Mouse (Mus musculus): Measurements from ENCODE around the gene Tmem252. TPM values are rescaled to one million over a fixed set of nuclear protein-coding genes. Genes with fewer than 3 reads are reported as not detected.
"Not testable (repeated sequence)": the region's sequence is repeated elsewhere in the genome, so short reads cannot be mapped to it uniquely, and the experiment has no call there.

Tmem252 gene
- polyA plus RNA-seq, 1 experiment from 2014 or later = 1.5 TPM

GRCm38 (mm10) chr19:24683016-24683720 is 9.4 kb downstream of the Tmem252 start:
- no peak overlapping the region for H3K27ac ChIP-seq
- H3K4me2 ChIP-seq = no peak overlapping the region
- H3K9me3 ChIP-seq = no peaks in the 10 kb centered on the region
- WGBS = 58% methylated on average over 12 of the region's 12 CpGs
- no peak overlapping the region for H3K9ac ChIP-seq (replicated peaks)
- no peak for ATAC-seq (ENCODE audit: insufficient number of reproducible peaks, insufficient read depth, low FRiP score, low TSS enrichment, low read depth)
- H3K4me1 ChIP-seq (replicated peaks) = peaks cover 7% of the 10 kb centered on the region; the same call in 1 of the 2 replicates
- H3K4me3 ChIP-seq (replicated peaks) = no peak overlapping the region
- H3K36me3 ChIP-seq = no peaks in the 10 kb centered on the region
- no peaks in the 10 kb centered on the region for H3K27me3 ChIP-seq

- 86% methylated on average over 10 of the region's 10 CpGs for WGBS
- no peak for ATAC-seq (ENCODE audit: insufficient number of reproducible peaks, insufficient read depth, low FRiP score, low TSS enrichment, low read depth)
- H3K4me3 ChIP-seq (replicated peaks) = no peak overlapping the region
- no peak overlapping the region for H3K9ac ChIP-seq (replicated peaks)
- H3K27ac ChIP-seq = no peak overlapping the region
- no peaks in the 10 kb centered on the region for H3K9me3 ChIP-seq
- H3K4me2 ChIP-seq = no peak overlapping the region
- no peaks in the 10 kb centered on the region for H3K27me3 ChIP-seq
- no peaks in the 10 kb centered on the region for H3K36me3 ChIP-seq
- H3K4me1 ChIP-seq (replicated peaks) = peaks cover 9% of the 10 kb centered on the region; the same call in 1 of the 2 replicates
Observed at GRCm38 (mm10) chr19:24686411-24686810, 12.6 kb downstream of the Tmem252 start.

- ATAC-seq (ENCODE audit: insufficient number of reproducible peaks, insufficient read depth, low FRiP score, low TSS enrichment, low read depth) = no peak
- H3K4me2 ChIP-seq = no peak overlapping the region
- peaks cover 8% of the 10 kb centered on the region; the same call in 1 of the 2 replicates for H3K4me1 ChIP-seq (replicated peaks)
- no peak overlapping the region for H3K27ac ChIP-seq
- H3K9ac ChIP-seq (replicated peaks) = no peak overlapping the region
- no peaks in the 10 kb centered on the region for H3K9me3 ChIP-seq
- no peaks in the 10 kb centered on the region for H3K36me3 ChIP-seq
- H3K27me3 ChIP-seq = no peaks in the 10 kb centered on the region
- H3K4me3 ChIP-seq (replicated peaks) = no peak overlapping the region
- 83% methylated on average over 6 of the region's 6 CpGs for WGBS
Observed at GRCm38 (mm10) chr19:24688327-24688726, 14.5 kb downstream of the Tmem252 start.

GRCm38 (mm10) chr19:24689531-24689930 is 15.7 kb downstream of the Tmem252 start:
- Histone ChIP-seq H3K27ac (no peak overlapping the region), H3K4me3 (replicated peaks) (no peak overlapping the region), H3K27me3 (no peaks in the 10 kb centered on the region), H3K4me2 (no peak overlapping the region), H3K9me3 (no peaks in the 10 kb centered on the region), H3K4me1 (replicated peaks) (peaks cover 3% of the 10 kb centered on the region; the same call in 1 of the 2 replicates), H3K9ac (replicated peaks) (no peak overlapping the region), H3K36me3 (no peaks in the 10 kb centered on the region)
- ATAC-seq (ENCODE audit: insufficient number of reproducible peaks, insufficient read depth, low FRiP score, low TSS enrichment, low read depth) = no peak
- 95% methylated on average over 4 of the region's 4 CpGs for WGBS

- Histone ChIP-seq H3K4me2 (no peak overlapping the region), H3K27ac (no peak overlapping the region), H3K4me1 (replicated peaks) (peaks cover 3% of the 10 kb centered on the region; the same call in 1 of the 2 replicates), H3K9me3 (no peaks in the 10 kb centered on the region), H3K9ac (replicated peaks) (no peak overlapping the region), H3K36me3 (no peaks in the 10 kb centered on the region), H3K4me3 (replicated peaks) (no peak overlapping the region), H3K27me3 (no peaks in the 10 kb centered on the region)
- WGBS = 83% methylated on average over 2 of the region's 2 CpGs
- no peak for ATAC-seq (ENCODE audit: insufficient number of reproducible peaks, insufficient read depth, low FRiP score, low TSS enrichment, low read depth)
Observed at GRCm38 (mm10) chr19:24692691-24693090, 18.9 kb downstream of the Tmem252 start.

- Histone ChIP-seq H3K4me2 (no peak overlapping the region), H3K4me3 (replicated peaks) (no peak overlapping the region), H3K9ac (replicated peaks) (no peak overlapping the region), H3K9me3 (no peaks in the 10 kb centered on the region), H3K4me1 (replicated peaks) (no peaks in the 10 kb centered on the region; the same call in 1 of the 2 replicates), H3K27ac (no peak overlapping the region), H3K36me3 (no peaks in the 10 kb centered on the region), H3K27me3 (no peaks in the 10 kb centered on the region)
- ATAC-seq (ENCODE audit: insufficient number of reproducible peaks, insufficient read depth, low FRiP score, low TSS enrichment, low read depth) = no peak
- 94% methylated on average over 1 of the region's 1 CpGs for WGBS
Observed at GRCm38 (mm10) chr19:24697946-24698345, 24.1 kb downstream of the Tmem252 start.

GRCm38 (mm10) chr19:24698651-24699050 is 24.8 kb downstream of the Tmem252 start:
- H3K4me2 ChIP-seq = no peak overlapping the region
- no peaks in the 10 kb centered on the region for H3K9me3 ChIP-seq
- H3K36me3 ChIP-seq = no peaks in the 10 kb centered on the region
- no peak overlapping the region for H3K9ac ChIP-seq (replicated peaks)
- no peaks in the 10 kb centered on the region for H3K27me3 ChIP-seq
- no peak for ATAC-seq (ENCODE audit: insufficient number of reproducible peaks, insufficient read depth, low FRiP score, low TSS enrichment, low read depth)
- 75% methylated on average over 5 of the region's 5 CpGs for WGBS
- H3K27ac ChIP-seq = no peak overlapping the region
- H3K4me1 ChIP-seq (replicated peaks) = no peaks in the 10 kb centered on the region; the same call in 1 of the 2 replicates
- H3K4me3 ChIP-seq (replicated peaks) = no peak overlapping the region

GRCm38 (mm10) chr19:24699196-24699595 is 25.4 kb downstream of the Tmem252 start:
- no peak overlapping the region for H3K9ac ChIP-seq (replicated peaks)
- no peaks in the 10 kb centered on the region for H3K36me3 ChIP-seq
- 89% methylated on average over 3 of the region's 3 CpGs for WGBS
- no peaks in the 10 kb centered on the region for H3K9me3 ChIP-seq
- ATAC-seq (ENCODE audit: insufficient number of reproducible peaks, insufficient read depth, low FRiP score, low TSS enrichment, low read depth) = no peak
- no peak overlapping the region for H3K27ac ChIP-seq
- no peak overlapping the region for H3K4me2 ChIP-seq
- no peak overlapping the region for H3K4me3 ChIP-seq (replicated peaks)
- no peaks in the 10 kb centered on the region for H3K27me3 ChIP-seq
- no peaks in the 10 kb centered on the region; the same call in 1 of the 2 replicates for H3K4me1 ChIP-seq (replicated peaks)

- Histone ChIP-seq H3K9ac (replicated peaks) (no peak overlapping the region), H3K4me1 (replicated peaks) (peaks cover 3% of the 10 kb centered on the region; the same call in 1 of the 2 replicates), H3K27me3 (peaks cover 4% of the 10 kb centered on the region), H3K4me3 (replicated peaks) (no peak overlapping the region), H3K36me3 (no peaks in the 10 kb centered on the region), H3K27ac (no peak overlapping the region), H3K4me2 (no peak overlapping the region), H3K9me3 (no peaks in the 10 kb centered on the region)
- no peak for ATAC-seq (ENCODE audit: insufficient number of reproducible peaks, insufficient read depth, low FRiP score, low TSS enrichment, low read depth)
Observed at GRCm38 (mm10) chr19:24699910-24700309, 26.1 kb downstream of the Tmem252 start.

GRCm38 (mm10) chr19:24700664-24701063 is 26.9 kb downstream of the Tmem252 start:
- Histone ChIP-seq H3K9me3 (no peaks in the 10 kb centered on the region), H3K27ac (no peak overlapping the region), H3K4me1 (replicated peaks) (peaks cover 3% of the 10 kb centered on the region; the same call in 1 of the 2 replicates), H3K9ac (replicated peaks) (no peak overlapping the region), H3K27me3 (peaks cover 4% of the 10 kb centered on the region), H3K4me3 (replicated peaks) (no peak overlapping the region), H3K36me3 (no peaks in the 10 kb centered on the region), H3K4me2 (no peak overlapping the region)
- no peak for ATAC-seq (ENCODE audit: insufficient number of reproducible peaks, insufficient read depth, low FRiP score, low TSS enrichment, low read depth)
- WGBS = 85% methylated on average over 5 of the region's 5 CpGs

- Histone ChIP-seq H3K4me3 (replicated peaks) (no peak overlapping the region), H3K27ac (no peak overlapping the region), H3K4me1 (replicated peaks) (peaks cover 5% of the 10 kb centered on the region), H3K9ac (replicated peaks) (no peak overlapping the region), H3K9me3 (no peaks in the 10 kb centered on the region), H3K27me3 (peaks cover 4% of the 10 kb centered on the region), H3K36me3 (no peaks in the 10 kb centered on the region), H3K4me2 (no peak overlapping the region)
- no peak for ATAC-seq (ENCODE audit: insufficient number of reproducible peaks, insufficient read depth, low FRiP score, low TSS enrichment, low read depth)
- WGBS = 57% methylated on average over 8 of the region's 8 CpGs
Observed at GRCm38 (mm10) chr19:24701716-24702115, 27.9 kb downstream of the Tmem252 start.

GRCm38 (mm10) chr19:24703168-24703567 is 29.4 kb downstream of the Tmem252 start:
- H3K27me3 ChIP-seq; H3K9me3 ChIP-seq; H3K36me3 ChIP-seq; H3K9ac ChIP-seq (replicated peaks); ATAC-seq (ENCODE audit: insufficient number of reproducible peaks, insufficient read depth, low FRiP score, low TSS enrichment, low read depth); H3K27ac ChIP-seq; H3K4me2 ChIP-seq; H3K4me3 ChIP-seq (replicated peaks): not testable (repeated sequence)
- H3K4me1 ChIP-seq (replicated peaks) = peaks cover 11% of the 10 kb centered on the region
- WGBS = 64% methylated on average over 1 of the region's 1 CpGs

Data from limb, embryonic 12.5 days (tissue).